Mouse (Mus musculus): ENCODE data around the gene Mcl1.

Mcl1 gene

DNA sequence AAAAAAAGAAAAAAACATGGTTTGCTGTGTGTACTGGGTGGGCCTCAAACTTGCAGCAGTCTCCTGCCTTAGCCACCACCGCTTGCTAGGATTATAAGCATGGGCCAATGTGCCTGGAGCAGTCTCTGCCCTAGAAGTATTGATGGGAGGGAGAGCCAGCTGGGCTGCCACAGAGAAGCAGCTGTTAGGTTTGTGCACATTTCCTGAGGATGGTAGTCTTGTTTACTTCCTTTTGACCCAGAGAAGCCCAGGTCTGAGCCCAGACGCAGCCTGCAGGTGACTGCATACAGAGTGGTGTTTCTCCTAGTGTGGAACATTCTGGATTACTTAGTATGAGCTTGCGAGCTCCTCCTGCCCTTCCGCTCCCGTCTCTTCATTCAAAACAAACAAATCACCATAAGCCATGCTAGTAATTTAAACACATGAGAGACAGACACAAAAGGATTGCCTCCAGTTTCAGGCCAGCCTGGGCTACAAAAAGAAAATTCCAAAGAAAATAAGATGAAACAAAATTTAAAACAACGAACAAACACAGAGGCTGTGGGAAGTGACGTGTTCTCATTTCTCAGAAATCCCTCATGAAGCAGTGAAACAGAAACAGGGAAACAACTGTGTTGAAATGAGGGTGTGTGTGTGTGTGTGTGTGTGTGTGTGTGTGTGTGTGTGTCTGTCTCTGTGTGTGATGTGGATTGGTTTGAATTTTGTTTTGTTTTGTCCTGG, 10.2 kb downstream of the Mcl1 start:
- DNase-seq = peak; percentile 83

GRCm38 (mm10) chr3:95669309-95669665, 10.7 kb downstream of the Mcl1 start:
- peak; percentile 50 for DNase-seq

GRCm38 (mm10) chr3:95670419-95670818, 11.8 kb downstream of the Mcl1 start:
- peak; percentile 17 for DNase-seq

DNA sequence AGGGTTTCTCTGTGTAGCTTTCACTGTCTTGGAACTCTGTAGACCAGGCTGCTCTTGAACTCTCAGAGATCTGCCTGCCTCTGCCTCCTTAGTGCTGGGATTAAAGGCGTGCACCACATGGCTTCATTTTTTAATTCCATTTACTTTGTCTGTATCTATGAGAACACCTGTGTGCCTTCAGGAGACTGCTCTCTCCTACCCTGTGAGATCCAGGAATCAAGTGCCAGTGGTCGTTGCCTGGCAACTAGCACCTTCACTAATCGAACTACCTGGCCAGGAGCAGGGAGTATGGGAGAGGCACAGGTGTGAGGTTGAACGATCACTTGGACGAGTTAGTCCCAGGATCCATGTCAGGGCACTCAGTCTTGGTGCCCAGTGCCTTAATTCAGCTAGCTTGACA, 12.6 kb downstream of the Mcl1 start:
- peak; percentile 5 for DNase-seq

GRCm38 (mm10) chr3:95672461-95672860, 13.9 kb downstream of the Mcl1 start:
- peak; percentile 84 for DNase-seq

GRCm38 (mm10) chr3:95672861-95673706, 14.5 kb downstream of the Mcl1 start:
- DNase-seq = peak; percentile 77

DNA sequence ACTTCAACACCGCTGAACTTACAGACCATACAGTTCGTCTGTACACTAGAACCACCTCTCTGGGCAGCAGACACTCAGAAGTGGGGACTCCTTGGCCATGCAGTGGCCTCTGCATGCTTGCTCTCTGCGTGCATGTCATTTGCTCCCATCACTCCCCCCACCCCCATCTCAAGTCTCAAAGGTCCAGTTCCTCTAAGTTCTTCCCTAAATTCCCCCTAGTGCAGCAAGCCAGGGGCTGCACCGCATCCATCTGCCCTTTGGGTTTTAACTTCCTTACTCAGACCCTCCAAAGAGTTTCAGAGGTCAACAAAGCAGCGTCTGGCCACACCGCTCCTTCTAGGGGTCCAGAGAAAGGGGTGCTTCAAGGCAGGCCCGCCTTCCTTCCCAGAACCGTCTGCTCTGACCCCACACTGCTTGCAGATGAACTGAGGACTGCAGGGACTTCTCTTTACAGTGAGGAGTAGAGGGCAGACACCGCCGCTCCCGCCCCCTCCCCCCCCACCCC, 15.2 kb downstream of the Mcl1 start:
- no peak for DNase-seq

- DNase-seq = peak; percentile 84
Measured at GRCm38 (mm10) chr3:95674236-95674635, 15.6 kb downstream of the Mcl1 start.

DNA sequence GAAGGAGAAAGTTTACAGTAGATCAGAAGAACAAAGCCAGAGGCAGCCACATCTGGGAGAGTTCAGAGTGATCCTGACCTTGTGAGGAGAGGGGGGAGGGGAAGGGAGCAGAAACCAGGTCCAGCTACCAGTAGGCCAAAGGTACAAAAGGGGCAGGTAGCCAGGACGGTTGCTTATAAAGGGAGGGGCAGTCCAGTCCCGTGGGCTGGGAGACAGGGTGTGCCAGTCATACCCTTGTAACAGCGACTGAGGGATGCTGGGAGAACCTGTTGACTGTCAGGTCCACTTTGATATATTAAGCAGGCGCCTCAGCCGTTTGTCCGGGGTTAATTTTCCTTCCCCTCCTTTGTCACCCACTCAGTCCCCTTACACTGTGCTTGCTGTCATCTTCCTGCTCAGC, 16.2 kb downstream of the Mcl1 start:
- DNase-seq = peak; percentile 63

GRCm38 (mm10) chr3:95675301-95676092, 16.9 kb downstream of the Mcl1 start:
- DNase-seq = peak; percentile 83

DNA sequence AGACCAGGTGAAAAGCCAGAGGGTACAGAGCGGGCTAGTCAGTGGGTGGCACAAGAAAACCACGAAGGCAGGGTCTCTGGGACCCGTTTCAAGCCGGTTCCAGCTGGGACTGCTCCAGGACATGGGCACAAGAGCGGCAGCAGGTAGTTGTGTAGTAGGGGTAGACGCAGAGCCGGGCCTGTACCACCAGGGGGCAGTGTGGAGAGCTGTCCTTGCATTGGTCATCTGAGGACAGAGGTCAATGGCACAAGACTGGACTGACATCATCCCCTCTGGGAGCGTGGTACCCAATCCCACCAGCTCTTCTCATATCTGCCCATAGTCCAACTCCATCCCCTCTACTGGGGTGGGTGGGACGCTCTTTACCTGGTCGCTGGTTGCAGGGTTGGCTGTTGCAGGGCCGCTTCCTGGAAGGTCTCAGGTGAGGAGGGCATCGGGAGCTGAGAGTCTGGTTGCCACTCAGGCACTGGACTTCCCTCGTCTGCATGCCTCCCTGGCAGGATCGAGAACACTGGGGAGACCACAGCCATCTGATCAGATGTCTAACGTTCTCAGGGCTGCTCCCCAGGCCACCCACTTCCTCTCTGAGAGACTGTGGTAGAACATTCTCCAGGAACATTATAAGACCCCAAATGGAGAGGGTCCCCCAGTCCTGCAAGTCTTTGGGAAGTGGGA, 18.3 kb downstream of the Mcl1 start:
- peak; percentile 68 for DNase-seq

GRCm38 (mm10) chr3:95677420-95678090, 19.0 kb downstream of the Mcl1 start:
- DNase-seq = no peak

- DNase-seq = no peak
Measured at GRCm38 (mm10) chr3:95679551-95679950, 21.0 kb downstream of the Mcl1 start.

GRCm38 (mm10) chr3:95680673-95681072, 22.1 kb downstream of the Mcl1 start:
- no peak for DNase-seq

DNA sequence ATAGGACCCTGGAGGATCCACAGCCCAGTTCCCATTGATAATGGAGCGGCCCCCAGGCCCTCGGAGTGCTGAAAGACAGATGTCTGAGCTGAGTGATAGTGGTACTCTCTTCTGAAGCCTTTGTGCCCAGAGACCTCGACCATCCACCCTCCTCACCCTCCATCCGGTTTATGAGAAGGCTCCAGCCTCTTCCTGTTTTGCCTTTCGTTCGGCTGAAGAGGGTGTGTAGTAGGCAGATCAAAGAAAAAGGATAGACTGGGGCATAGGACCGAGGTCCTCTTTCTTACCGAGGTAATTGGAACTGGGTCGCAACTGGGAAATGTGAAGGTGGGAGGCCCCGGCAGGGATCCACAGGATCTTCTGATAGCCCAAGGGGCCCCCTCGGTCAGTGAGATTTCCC, 22.8 kb downstream of the Mcl1 start:
- DNase-seq = no peak

GRCm38 (mm10) chr3:95682878-95683277, 24.3 kb downstream of the Mcl1 start:
- DNase-seq = no peak

GRCm38 (mm10) chr3:95684846-95685245, 26.3 kb downstream of the Mcl1 start:
- DNase-seq = no peak

- DNase-seq = no peak
Measured at GRCm38 (mm10) chr3:95685301-95685700, 26.7 kb downstream of the Mcl1 start.

DNA sequence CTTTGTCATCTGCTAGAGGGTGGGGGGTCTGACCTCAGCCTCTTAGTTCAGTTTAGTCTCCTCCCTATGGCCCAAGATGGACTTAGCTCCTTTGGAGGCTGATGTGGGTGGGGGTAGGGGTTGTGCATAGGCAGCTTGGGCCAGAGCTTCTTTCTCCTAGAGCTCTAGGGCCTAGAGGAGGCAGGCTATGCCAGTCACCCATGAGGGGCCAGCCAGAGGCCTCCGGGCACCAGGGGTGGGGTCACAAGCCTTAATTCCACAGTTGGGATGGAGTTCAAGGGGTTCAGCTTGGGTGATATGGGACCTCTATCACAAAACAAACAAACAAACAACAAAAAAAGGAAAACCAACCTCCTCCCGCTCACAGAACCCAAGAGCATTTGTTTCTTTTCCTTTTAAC, 27.1 kb downstream of the Mcl1 start:
- DNase-seq = no peak

DNA sequence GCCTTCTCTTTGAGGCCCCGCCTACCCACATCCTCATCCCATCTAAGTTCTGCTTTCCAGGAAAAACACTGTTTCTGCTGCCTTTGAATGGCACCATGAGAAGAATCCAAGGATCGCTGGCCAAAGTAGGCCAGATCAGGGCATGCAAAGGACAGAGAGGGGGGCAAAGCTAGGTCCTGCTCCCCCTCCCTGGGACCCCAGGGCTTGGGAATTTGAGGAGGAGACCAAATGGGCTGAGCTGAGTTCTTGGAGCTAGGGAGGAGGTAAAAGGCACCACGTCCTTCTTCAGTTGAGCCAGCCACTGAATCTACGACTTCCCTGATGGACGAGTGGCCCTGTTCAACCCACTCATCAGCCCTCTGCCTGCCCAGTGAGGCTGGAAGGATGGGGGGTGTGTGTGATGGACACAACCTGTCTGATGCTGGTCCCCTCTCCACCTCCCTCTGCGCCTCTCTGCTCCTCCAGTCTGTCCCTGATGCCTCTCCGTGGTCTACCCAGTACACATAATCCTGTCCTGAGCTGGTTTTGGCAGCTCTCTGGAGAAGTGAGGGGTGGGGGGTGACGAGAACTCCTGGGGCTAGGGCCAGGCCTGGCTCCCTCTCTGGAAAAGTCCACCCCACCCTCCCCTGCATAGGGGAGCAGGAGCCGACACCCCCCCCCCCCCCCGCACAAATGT, 28.0 kb downstream of the Mcl1 start:
- no peak for DNase-seq

DNA sequence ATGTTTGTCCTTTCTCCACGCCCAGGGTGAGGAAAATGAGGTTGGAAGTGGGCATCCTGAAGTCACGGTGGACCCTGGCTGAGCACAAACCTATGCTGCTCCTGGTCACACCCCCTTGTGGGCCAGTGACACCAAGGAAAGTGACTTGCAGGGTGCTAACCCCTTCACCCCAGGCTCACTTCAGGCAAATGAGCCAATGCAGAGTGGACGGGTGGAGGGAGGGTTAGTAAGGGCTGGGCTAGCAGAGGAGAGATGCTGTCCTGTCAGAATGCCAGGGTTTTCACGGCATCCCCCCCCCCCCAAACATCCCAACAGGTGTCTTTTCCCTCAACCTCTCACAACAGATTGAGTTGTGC, 28.6 kb downstream of the Mcl1 start:
- DNase-seq = no peak
